Mouse (Mus musculus): Measurements from ENCODE around the gene Gm29797. TPM values are rescaled to one million over a fixed set of nuclear protein-coding genes. Genes with fewer than 3 reads are reported as not detected.

The Gm29797 gene
- total RNA-seq (2022), result not detected

DNA sequence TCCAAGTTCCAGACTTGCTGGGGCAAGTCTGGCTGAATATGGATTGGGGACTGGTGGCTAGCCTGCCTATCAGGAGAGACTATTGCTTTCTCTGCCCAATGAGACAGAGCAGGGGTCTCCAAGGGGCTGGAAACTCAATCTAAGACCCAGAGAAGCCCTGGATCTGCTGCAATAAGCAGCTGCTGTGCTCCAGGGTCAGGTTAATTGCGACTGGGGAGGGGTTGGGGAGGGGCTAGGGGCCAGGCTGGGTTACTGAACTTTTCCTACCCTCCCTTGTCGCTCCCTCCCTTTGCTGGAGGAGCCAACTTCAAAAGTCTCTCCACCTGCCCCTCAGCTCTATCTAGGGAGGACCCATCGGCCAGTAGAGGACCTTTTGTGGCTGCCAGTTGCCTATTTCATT is at the start of gene Gm29797:
TSS of gene Gm29797 (plus strand) at position 301 of the 400 bp plus-strand sequence.
- DNase-seq (ENCODE audit: low spot score), result no peak

- no peak for DNase-seq (ENCODE audit: low spot score)
Measured at GRCm38 (mm10) chr2:181618761-181619495, 37.9 kb upstream of the Gm29797 start.

DNA sequence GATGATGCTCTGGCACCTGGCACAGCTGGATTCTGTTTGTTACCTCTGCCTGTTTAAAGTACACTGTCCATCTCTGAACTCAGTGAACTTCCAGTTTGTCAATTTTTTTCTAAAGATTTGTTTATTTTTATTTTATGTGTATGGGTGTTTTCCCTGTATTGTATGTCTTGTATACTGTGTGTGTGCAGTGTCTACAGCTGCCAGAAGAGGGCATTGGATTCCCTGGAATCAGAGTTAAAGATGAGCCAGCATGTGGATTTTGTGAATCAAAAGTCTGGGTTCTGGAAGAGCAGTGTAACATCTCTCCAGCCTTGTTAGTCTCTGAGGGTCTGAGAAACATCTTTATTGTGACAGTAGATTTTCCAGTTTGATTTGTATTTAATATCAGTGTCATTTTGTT is 33.4 kb upstream of the Gm29797 start:
- peak; percentile 14 for DNase-seq (ENCODE audit: low spot score)

- DNase-seq (ENCODE audit: low spot score), result no peak
Measured at GRCm38 (mm10) chr2:181628471-181628870, 28.4 kb upstream of the Gm29797 start.

GRCm38 (mm10) chr2:181632624-181633023 is 24.2 kb upstream of the Gm29797 start:
- DNase-seq (ENCODE audit: low spot score), result no peak

DNA sequence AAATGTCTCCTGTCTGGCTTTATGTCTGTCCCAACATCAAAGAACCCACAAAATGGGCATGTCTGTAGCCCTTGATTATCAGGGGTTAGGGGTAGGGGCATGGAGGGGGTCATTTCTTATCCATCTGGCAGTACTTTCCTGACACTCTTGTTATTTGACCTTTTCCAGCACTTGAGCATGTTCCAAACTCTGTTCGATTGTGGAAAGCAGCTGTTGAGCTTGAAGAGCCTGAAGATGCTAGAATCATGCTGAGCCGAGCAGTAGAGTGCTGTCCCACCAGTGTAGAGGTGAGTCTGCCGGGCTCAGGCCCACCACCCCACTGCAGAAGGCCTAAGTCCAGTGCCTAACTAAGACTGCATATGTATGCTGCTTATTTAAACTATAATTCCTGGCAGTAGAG is 21.0 kb upstream of the Gm29797 start:
- DNase-seq (ENCODE audit: low spot score), result no peak

DNA sequence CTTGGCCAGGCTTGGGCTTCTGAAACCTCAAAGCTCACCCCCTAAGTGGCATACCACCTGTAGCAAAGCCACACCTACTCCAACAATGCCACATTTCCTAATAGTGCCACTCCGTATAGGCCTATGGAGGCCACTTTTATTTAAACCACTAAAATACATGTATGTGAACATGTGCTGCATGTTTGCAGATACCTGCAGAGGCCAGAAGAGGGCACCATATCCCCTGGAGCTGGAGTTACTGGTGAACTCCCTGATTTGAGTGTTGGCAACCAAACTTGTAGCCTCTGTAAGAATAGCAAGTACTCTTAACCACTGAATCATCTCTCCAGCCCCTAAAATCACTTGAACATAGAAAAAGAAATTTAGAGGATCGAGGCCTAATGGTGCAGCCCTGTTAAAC is 12.5 kb upstream of the Gm29797 start:
- peak; percentile 36 for DNase-seq (ENCODE audit: low spot score)

- no peak for DNase-seq (ENCODE audit: low spot score)
Measured at GRCm38 (mm10) chr2:181645666-181646065, 11.2 kb upstream of the Gm29797 start.

GRCm38 (mm10) chr2:181646626-181647472 is 10.0 kb upstream of the Gm29797 start:
- no peak for DNase-seq (ENCODE audit: low spot score)

- DNase-seq (ENCODE audit: low spot score), result no peak
Measured at GRCm38 (mm10) chr2:181648926-181649325, 7.9 kb upstream of the Gm29797 start.

GRCm38 (mm10) chr2:181653065-181653464 is 3.8 kb upstream of the Gm29797 start:
- no peak for DNase-seq (ENCODE audit: low spot score)

- no peak for DNase-seq (ENCODE audit: low spot score)
Measured at GRCm38 (mm10) chr2:181653523-181653922, 3.3 kb upstream of the Gm29797 start.

DNA sequence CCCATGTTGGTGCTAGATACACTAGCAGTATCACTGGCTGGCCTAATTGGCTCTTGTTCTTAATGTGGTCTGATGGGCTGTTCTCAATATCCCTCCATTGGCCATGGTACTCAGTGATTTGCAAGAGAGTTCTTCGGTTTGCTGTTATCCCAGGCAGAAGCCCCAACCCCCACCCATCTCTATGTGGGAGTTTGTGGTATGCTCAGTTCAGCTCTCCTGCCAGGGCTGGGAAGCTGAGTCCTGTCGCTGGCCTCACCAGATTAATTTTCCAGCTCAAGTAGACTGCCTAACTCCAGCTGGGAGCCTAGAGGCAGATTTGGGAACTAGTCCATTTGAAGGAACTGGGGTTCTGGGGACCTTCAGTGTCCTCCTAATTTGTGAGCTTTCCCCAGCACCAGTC is 607 bp downstream of the Gm29797 start:
- DNase-seq (ENCODE audit: low spot score), result no peak

GRCm38 (mm10) chr2:181658528-181658927 is 1.7 kb downstream of the Gm29797 start:
- DNase-seq (ENCODE audit: low spot score), result no peak

GRCm38 (mm10) chr2:181658930-181659555 is 2.2 kb downstream of the Gm29797 start:
- peak; percentile 75 for DNase-seq (ENCODE audit: low spot score)

- peak; percentile 94 for DNase-seq (ENCODE audit: low spot score)
Measured at GRCm38 (mm10) chr2:181659609-181660055, 2.8 kb downstream of the Gm29797 start.

DNA sequence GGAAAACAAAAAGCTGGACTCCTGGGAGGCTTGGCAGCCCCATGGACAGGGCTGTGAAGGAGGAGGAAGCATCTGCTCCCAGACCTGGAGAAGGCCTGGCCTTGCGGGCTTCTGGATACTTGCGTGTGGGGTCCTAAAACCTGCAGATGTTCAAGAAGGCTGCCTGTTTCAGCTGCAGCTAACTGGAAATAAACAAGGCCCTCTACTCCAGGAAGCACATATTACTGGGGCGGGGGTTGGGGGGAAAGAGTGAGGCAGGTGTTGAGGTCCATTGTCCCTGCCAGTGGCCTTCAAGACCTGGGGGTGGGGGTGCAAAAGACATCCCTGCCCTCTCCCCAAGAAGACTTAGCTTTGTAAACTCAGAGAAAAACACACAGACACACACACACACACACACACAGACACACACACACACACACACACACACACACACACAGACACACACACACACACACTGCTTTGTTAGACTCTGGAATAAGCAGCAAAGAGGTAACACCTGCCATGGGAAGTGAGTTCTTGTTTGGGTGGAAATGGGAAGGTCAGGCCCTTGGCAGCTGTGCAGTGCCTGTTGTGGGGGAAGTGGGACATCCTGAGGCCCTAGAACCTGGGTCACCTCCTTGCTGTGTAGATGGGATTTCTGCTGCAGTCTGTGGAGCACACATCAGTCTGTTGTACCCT is 5.9 kb downstream of the Gm29797 start:
- DNase-seq (ENCODE audit: low spot score), result peak; percentile 65

GRCm38 (mm10) chr2:181663298-181663630 is 6.4 kb downstream of the Gm29797 start:
- DNase-seq (ENCODE audit: low spot score), result peak; percentile 83

GRCm38 (mm10) chr2:181670285-181670912 is 13.6 kb downstream of the Gm29797 start:
- no peak for DNase-seq (ENCODE audit: low spot score)

- no peak for DNase-seq (ENCODE audit: low spot score)
Measured at GRCm38 (mm10) chr2:181670913-181671311, 14.1 kb downstream of the Gm29797 start.

DNA sequence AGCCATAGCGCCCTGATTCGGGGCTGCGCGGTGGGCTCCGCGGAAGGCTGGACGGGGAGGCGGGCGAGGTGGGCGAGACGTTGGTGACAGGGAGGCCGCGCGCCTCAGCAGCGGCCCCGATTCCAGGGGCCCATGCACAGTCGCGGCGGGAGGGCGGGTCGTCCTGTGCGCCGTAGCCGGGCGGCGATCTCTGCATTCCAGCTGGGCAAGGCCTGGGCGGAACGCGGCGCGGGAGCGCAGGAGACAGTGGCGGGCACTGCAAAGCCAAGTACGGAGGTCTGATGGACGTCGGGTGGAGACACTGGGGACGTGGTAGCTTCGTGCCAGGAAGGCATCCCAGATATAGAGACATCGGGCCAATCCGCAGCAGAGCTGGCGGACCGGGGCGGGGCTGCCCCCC is 14.5 kb downstream of the Gm29797 start, which contains the start of gene Sox18:
TSS of gene Sox18 (minus strand) at position 315 of the 400 bp plus-strand sequence.
- peak; percentile 85 for DNase-seq (ENCODE audit: low spot score)
